Mouse (Mus musculus) CD8-positive naive resting alpha-beta T cell, adult 2 months (primary cell): Measurements from ENCODE around the gene Flvcr2.
A peak's percentile ranks its signal among the peaks of the same experiment; 100 is the strongest.

Experiments
- DNase-seq, 2 experiments: peaks; one replicate each; pipeline ENCODE4 v3.0.0; 2022; ENCODE audit warnings: low read depth in 2 of 2, low spot score in 2 of 2

Gene Flvcr2

DNA sequence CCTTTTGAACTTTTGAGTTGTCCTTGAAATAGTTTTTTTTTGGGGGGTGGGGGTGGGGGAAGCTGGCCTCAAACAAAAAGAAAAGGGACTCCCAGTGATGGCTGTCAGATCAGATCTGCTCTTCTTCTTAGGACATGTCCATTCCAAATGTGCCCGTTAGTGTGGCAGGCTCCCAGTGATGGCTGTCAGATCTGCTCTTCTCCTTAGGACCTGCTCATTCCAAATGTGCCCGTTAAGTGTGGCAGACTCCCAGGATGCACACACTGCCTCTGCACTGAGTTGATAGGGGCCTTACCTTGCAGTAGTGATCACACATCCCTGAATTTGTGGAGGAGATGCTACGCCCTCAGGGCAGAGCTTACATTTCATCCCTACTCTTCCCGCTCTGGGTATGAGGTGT lies 45.8 kb downstream of the Flvcr2 start:
- no peak for DNase-seq

DNA sequence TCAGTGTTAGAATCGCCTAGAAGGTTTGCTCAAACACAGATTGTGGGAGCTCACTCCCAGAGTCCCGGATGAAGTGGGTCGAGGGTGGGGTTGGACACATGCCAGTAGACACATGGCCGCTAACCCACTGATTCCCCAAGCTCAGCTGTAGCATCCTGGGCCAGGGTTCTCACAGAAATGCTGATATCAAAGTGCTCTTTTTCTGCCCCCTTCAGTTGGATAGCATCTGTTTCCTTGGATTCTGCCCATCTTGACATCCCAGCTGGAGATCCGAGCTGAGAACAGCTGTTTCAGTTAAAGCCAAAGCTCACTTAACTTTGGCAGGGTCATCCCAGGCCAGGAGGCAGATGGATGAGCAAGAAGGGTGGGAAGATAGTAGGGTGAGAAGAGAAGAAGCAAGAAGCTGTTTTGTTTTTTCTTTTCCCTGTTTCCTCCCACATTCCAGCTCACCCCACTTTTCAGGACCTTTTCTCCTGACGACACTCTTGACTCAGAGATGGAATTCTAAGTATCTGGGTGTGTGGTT lies 46.5 kb downstream of the Flvcr2 start:
- DNase-seq, result no peak

DNA sequence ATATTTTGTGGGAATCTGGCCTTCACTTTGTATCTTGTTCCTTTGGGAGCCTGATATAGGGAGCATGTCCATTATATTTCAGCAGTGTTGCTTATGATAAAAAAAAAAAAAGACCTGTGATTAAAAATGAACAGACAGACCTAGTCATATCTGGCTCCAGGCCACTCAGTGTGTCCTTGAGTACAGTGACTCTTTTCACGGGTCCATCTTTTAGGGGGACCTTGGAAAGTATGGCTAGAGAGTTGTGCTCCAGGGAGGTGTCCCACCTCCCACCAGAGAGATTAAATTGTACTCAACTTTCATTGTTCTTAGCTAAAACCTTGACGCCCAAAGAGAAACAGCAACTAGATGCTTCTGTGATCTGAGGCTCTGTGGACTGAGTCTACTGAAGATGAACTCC lies 47.8 kb downstream of the Flvcr2 start:
- DNase-seq, result no peak

- DNase-seq, result no peak
Measured at GRCm38 (mm10) chr12:85795551-85795950, 49.2 kb downstream of the Flvcr2 start.

DNA sequence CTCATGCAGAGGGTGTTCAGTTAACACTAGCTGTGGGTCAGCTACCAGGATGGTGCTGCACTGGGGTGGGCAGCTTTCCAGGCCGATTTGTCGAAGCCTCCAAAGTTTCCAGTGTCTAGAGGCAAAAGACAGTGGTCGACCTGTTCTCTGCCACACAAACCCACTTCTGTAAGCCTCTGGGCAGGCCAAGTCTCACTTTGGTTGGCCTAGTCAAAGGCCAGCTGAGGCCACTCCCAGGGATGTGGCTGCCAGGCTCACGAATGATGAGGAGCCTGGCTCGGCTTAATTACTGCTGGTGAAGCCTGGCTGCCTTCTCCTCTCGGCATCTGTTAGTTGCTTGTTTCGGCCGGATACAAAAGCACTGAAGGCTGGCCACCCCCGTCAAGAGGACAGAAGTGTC lies 53.7 kb downstream of the Flvcr2 start:
- no peak for DNase-seq

- no peak for DNase-seq
Measured at GRCm38 (mm10) chr12:85809726-85810125, 63.4 kb downstream of the Flvcr2 start.

DNA sequence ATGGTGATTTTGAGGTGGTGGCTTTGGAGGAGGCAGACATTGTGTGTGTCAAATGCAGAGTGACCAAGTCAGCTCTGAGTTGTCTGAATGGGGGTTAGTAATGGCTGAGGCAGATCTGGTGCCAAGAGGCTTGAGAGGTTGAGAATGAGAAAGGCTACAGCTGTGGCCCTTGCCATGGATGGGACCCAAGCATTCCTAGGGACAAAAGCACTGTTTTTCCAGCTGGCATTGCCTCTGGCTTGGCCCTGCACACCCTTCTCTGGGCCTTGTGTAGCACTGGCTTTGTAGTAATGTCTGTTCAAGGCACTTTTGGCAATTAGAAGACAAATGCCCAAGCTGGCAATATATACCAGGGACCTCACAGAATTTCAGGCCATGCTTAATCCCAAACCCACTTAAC lies 64.6 kb downstream of the Flvcr2 start:
- DNase-seq, result no peak

GRCm38 (mm10) chr12:85811676-85812075 lies 65.3 kb downstream of the Flvcr2 start:
- no peak for DNase-seq

DNA sequence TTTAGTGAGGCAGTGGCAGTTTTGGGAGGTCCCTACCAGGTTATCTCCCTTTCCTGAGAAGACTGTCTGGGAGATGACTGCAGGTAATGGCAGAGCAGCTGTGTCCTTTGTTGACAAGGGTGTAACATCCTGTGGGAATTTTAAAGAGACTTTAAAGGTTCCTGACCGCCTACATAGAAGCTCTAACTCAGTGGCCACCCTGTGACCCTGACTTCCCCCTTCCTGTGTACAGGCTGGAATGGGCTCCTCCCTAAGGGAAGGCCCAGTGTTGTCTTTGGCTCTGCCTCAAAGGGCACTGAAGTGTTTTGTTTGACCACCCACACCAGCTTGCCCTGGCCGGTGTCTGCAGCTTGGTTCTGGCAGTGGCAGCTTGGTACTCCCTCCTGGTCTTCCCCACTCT lies 67.3 kb downstream of the Flvcr2 start:
- DNase-seq, result no peak

DNA sequence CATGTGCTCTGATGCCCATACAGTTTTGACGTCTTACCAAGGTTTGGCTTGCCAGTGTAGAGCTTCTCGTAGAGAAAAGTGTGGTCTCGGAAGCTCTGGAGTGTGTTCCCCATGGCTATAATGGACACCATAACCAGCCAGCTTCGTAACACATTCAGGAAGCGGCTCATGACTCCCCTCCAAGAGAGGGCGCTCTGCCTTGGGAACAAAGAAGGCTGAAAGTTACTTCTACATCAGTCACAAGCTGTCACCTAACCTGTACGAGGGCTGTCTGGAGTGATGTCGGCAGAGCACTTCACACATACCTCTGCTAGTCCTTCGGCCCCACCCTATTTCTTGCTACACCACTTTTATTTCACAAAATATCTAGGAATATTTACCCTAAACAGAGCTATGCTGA lies 75.7 kb downstream of the Flvcr2 start:
- DNase-seq, result no peak

DNA sequence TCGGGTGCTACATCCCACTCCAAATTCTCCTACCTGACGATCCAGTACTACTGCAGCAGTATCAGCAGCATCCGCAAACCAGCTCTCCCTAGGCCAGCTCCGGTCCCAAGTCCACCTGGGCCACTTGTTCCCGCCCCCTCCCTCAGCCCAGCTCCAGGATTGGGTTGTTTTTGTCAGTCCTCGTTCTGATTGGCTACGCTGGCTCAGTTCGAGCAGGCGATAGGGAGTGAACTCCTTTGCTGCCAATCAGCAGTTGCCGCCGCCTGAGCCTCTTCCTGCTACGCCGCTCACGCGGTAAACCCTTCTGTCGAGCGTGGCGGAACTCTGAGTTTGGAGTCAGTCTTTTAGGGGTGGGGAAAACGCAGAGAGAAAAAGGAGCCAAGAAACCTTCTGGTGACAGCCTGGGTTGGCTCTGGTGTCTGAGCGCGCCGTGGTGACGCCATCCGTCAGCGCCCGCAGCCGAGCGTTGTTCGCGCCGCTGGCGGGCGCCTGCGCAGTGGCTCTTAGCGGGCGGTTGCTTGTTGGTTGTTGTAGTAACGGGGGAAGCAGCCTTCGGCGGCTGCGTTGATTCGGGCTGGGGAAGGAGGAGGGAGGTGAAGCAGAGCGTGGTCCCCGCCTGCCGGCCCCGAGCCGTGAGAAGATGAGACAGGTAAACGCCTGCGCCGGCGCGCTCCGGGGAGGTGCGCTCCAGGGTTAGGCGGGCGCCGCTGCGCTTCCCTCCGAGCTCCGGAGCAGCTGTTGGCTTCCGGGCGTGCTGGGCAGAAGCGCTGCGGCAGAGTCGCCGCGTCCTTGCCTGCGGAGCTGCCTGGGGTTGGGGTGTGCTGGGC lies 78.3 kb downstream of the Flvcr2 start, which contains the start of the genes Erg28 and Ttll5:
TSS of gene Erg28 (minus strand) at position 113 of the 827 bp plus-strand sequence.
TSS of gene Ttll5 (plus strand) at position 222 of the 827 bp plus-strand sequence.
- peak; percentile 92 to 94 for DNase-seq

GRCm38 (mm10) chr12:85825361-85825760 lies 79.0 kb downstream of the Flvcr2 start:
- no peak for DNase-seq

DNA sequence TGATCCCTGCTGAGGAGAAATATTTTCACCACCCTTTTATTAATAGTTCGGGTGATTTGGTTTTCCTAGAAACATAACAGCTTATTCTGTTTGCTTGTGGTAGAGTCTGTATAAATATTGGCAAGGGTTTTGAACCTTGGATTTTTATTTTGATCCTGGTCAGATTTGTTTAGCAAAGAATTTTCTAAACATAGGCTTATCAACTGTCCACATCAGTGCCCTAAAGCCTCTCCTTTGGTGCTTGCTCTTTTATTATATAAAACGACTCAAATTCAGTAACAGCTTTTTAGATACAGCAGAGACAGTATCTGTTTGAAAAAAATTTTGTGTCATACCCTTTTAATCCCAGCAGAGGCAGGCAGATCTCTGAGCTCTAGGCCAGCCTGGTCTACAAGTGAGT lies 79.5 kb downstream of the Flvcr2 start:
- DNase-seq, result no peak

DNA sequence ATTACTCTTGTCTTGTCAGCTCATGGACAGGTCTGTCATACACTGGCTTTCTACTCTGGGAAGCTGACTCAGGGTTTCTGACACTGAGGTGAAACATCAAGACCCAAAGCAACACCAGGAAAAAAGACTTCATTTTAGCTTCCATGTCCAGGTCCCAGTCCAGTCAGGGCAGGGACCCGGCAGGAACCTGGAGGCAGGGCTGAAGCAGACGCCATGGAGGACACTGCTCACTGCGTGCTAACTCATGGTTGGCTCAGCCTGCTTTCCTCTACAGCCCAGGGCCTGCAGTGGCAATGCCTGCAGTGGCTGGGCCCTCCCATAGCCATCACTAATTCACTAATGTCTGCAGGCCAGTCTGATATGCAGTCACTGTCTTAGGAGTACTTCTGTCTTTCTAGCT lies 82.5 kb downstream of the Flvcr2 start:
- DNase-seq, result no peak

DNA sequence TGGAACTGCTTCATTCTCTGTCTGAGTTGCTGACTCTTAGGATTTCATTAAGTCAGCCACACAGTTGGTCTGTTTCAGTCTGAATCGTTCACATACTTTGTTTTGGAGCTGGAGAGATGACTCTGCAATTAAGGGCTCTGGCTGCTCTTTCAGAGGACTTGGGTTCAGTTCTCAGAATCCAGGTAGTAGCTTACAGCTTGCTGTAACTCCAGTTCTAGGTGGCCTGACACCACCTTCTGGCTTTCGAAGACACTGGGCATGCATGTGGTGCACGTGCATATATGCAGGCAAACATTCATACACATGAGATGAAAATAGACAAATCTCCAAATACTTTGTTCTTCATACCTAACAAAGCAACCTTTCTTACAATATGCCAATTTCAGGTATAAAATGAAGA lies 83.5 kb downstream of the Flvcr2 start:
- DNase-seq, result no peak

- no peak for DNase-seq
Measured at GRCm38 (mm10) chr12:85830691-85831090, 84.4 kb downstream of the Flvcr2 start.

DNA sequence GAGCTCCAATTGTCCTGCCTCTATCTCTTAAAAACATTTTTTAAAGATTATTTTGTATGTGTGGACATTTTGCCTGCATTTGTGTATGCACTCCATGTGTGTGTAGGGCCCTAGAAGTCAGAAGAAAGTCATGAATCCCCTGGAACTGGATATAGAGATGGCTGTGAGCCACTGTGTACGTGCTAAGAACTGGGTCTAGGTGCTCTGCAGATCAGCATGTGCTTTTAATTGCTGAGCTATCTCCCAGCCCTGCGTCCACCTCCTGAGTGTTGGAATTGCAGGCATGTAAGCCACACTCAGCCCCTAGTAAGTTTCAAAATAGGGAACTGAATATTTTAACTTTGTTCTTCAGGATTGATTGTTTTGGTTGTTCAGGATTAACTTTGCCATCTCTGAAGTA lies 88.2 kb downstream of the Flvcr2 start:
- no peak for DNase-seq

DNA sequence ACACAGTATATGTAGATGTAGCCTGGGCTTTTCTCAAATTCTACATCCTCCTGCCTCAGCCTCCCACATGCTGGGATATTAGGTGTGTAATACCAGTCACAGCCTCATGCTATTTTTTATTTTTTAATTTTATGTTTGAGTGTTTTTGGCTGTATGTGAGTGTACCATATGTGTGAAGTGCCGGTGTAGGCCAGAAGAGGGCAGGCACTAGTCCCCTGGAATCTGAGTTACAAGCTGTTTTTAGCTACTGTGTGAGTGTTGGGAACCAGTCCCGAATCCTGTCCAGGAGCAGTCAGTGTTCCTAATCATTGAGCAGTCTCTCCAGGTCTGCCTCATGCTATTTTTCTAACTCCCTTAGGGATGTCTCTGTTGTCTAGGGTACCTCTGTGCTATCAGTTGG lies 91.4 kb downstream of the Flvcr2 start:
- DNase-seq, result no peak

DNA sequence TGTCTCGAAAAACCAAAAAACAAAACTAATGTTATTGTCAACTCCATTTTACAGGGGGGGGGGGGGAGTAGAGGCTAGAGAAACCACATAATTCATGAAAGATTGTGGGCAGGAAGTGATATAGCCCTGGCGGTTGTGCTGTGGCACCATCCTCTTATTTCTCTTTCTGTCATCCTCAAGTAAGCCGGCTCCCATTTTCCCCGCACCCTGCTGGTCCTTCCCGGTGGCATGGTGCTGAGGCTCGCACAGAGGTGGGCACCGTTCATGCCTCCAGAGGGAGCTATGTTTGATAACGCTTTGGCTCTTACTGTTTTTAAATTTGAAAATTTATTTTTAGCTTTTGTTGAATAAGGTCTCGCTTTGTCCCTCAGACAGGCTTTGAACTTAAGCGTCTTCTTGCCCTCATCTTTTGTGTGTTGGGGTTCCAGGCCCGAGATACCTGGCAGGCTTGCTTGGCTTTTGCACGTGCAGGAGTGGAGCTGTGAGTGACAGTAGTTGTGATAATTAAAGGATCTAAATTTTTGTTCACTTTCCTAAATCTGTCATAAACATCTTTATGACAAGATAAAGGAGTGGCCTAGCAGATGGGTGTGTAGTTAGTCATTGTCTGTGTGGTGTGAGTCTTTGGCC lies 93.1 kb downstream of the Flvcr2 start:
- DNase-seq, result peak; percentile 15 to 23

GRCm38 (mm10) chr12:85848164-85848958 lies 102.0 kb downstream of the Flvcr2 start:
- no peak for DNase-seq

DNA sequence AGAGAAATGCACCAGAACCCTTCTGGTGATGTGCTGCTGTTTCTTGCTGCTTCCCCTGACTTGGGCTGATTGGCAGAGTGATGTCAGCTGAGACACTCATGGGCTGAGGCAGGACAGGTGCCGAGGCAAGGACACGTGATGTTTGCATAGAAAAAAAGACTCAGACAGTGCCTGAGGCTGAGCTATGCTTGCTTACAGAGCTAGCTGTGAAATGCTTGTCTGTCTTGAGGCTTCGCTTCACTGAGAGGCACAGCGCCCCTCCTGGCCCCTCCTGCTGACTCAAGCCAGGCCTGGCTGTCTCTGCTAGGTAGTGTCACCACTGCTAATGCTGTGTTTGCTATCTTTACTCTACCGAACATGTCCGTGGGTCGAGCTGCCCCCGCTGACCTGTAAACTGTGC lies 104.3 kb downstream of the Flvcr2 start:
- no peak for DNase-seq

- no peak for DNase-seq
Measured at GRCm38 (mm10) chr12:85853836-85854235, 107.5 kb downstream of the Flvcr2 start.
